Mouse (Mus musculus) heart, embryonic 13.5 days (tissue): Measurements from ENCODE around the gene Them4. TPM values are rescaled to one million over a fixed set of nuclear protein-coding genes. Genes with fewer than 3 reads are reported as not detected.

Experiments
- ATAC-seq: fragments of 200-750 bp; cut with Nextera tagmentation; 2 replicates; pipeline ENCODE4 v1.8.0; 2017; ENCODE audit warnings: moderate TSS enrichment; ENCODE audit not compliant: insufficient number of reproducible peaks, low FRiP score, low TSS enrichment; ENCODE audit errors: extremely low read depth
- H3K27ac ChIP-seq: fragments of 300-500 bp; sonication (generic); replicated peaks from 2 replicates; pipeline ENCODE4 v1.5.1; 2015; ENCODE audit warnings: moderate library complexity, mild to moderate bottlenecking, inconsistent platforms
- H3K27me3 ChIP-seq: fragments of 300-500 bp; sonication (generic); replicated peaks from 2 replicates; pipeline ENCODE4 v1.6.1; 2015; ENCODE audit warnings: mild to moderate bottlenecking, inconsistent platforms
- H3K36me3 ChIP-seq: fragments of 300-500 bp; sonication (generic); 2 replicates; pipeline ENCODE4 v1.6.1; 2015; ENCODE audit warnings: mild to moderate bottlenecking, inconsistent platforms
- H3K4me1 ChIP-seq: fragments of 300-500 bp; sonication (generic); 2 replicates; pipeline ENCODE4 v1.6.1; 2015; ENCODE audit warnings: inconsistent platforms
- H3K4me2 ChIP-seq: fragments of 300-500 bp; sonication (generic); 2 replicates; pipeline ENCODE4 v1.6.1; 2015; ENCODE audit warnings: inconsistent platforms, mild to moderate bottlenecking, moderate library complexity
- H3K4me3 ChIP-seq: fragments of 300-500 bp; sonication (generic); 2 replicates; pipeline ENCODE4 v1.5.1; 2015; ENCODE audit warnings: moderate library complexity, mild to moderate bottlenecking, inconsistent platforms
- H3K9ac ChIP-seq: fragments of 300-500 bp; sonication (generic); 2 replicates; pipeline ENCODE4 v1.6.1; 2015; ENCODE audit warnings: inconsistent platforms, mild to moderate bottlenecking, moderate library complexity
- H3K9me3 ChIP-seq: fragments of 300-500 bp; sonication (generic); 2 replicates; pipeline ENCODE4 v1.6.1; 2016; ENCODE audit warnings: inconsistent platforms
- WGBS: fragments of 180-500 bp; shearing (Covaris S2); methylation state at CpG from one replicate; pipeline ENCODE4 v1.1.7; 2015; ENCODE audit warnings: mixed read lengths; 5-methylcytosine and 5-hydroxymethylcytosine counted together
- polyA plus RNA-seq: library from polyadenylated mRNA; unstranded; fragments of >200 nt; fragmentation: Nextera tagmentation; extraction: Ambion mirVana; gene quantifications from 2 replicates; pipeline ENCODE4 v1.2.1, GENCODE M21; 2015

The Them4 gene
- polyA plus RNA-seq, 1 experiment from 2014 or later = 10.6 TPM

DNA sequence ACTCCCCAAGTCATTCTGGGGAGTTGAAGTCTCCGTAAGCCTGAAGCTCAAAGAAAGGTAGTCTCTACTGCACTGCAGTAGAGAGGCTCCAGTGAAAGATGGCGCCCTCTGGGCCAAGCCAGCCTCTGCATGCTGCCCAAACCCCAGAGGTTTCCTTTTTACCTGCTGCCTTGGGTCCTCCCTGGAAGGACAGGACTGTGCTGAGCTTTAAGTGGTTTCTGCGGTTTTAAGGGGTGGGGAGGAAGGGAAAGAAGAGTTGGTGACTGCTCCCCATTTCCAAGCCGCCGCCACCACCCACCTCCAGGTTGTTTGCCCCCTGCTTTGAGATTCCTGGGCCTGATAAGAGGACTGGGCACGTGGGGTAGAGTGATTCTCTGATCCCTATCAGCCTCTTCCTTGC, 58.7 kb downstream of the Them4 start:
- no peak overlapping the region for H3K4me2 ChIP-seq
- no peak for ATAC-seq
- peaks cover 28% of the 10 kb centered on the region for H3K4me1 ChIP-seq
- no peaks in the 10 kb centered on the region for H3K36me3 ChIP-seq
- peaks cover 4% of the 10 kb centered on the region; the same call in 1 of the 2 replicates for H3K9me3 ChIP-seq
- H3K27me3 ChIP-seq = peaks cover 32% of the 10 kb centered on the region
- H3K9ac ChIP-seq = no peak overlapping the region
- no peak overlapping the region for H3K4me3 ChIP-seq
- WGBS = 60% methylated on average over 6 of the region's 6 CpGs
- H3K27ac ChIP-seq = no peak overlapping the region

- ATAC-seq = no peak
- Histone ChIP-seq H3K4me3 (no peak overlapping the region), H3K4me2 (no peak overlapping the region), H3K4me1 (peaks cover 39% of the 10 kb centered on the region), H3K9ac (no peak overlapping the region), H3K9me3 (peaks cover 3% of the 10 kb centered on the region; the same call in 1 of the 2 replicates), H3K36me3 (no peaks in the 10 kb centered on the region), H3K27ac (no peak overlapping the region), H3K27me3 (peaks cover 28% of the 10 kb centered on the region)
- WGBS = 32% methylated on average over 2 of the region's 2 CpGs
These were observed 59.8 kb downstream of the Them4 start for GRCm38 (mm10) chr3:94369709-94370108.

GRCm38 (mm10) chr3:94371637-94372036, 61.7 kb downstream of the Them4 start:
- no peak for ATAC-seq
- WGBS = 3% methylated on average over 11 of the region's 11 CpGs

GRCm38 (mm10) chr3:94372038-94372437, 62.1 kb downstream of the Them4 start:
- Histone ChIP-seq H3K27ac (no peak overlapping the region; the same call in 1 of the 2 replicates), H3K27me3 (peaks cover 31% of the 10 kb centered on the region), H3K4me3 (peak overlapping the region; percentile 35), H3K4me1 (peaks cover 39% of the 10 kb centered on the region), H3K4me2 (peak overlapping the region; percentile 67), H3K36me3 (no peaks in the 10 kb centered on the region), H3K9me3 (no peaks in the 10 kb centered on the region), H3K9ac (peak overlapping the region; percentile 63; the same call in 1 of the 2 replicates)
- WGBS = 4% methylated on average over 3 of the region's 3 CpGs
- ATAC-seq = no peak

More at GRCm38 (mm10) chr3:94371637-94372036, 61.7 kb downstream of the Them4 start:
- Histone ChIP-seq H3K9me3 (no peaks in the 10 kb centered on the region), H3K9ac (peak overlapping the region; percentile 63; the same call in 1 of the 2 replicates), H3K4me1 (peaks cover 39% of the 10 kb centered on the region), H3K4me3 (peak overlapping the region; percentile 35), H3K27ac (no peak overlapping the region; the same call in 1 of the 2 replicates), H3K27me3 (peaks cover 27% of the 10 kb centered on the region), H3K4me2 (peak overlapping the region; percentile 67), H3K36me3 (no peaks in the 10 kb centered on the region)

GRCm38 (mm10) chr3:94372641-94373040, 62.8 kb downstream of the Them4 start, which contains the start of gene Rorc:
TSS of gene Rorc (plus strand) at chr3:94372794.
- H3K4me1 ChIP-seq = peaks cover 43% of the 10 kb centered on the region
- WGBS = 22% methylated on average over 5 of the region's 5 CpGs
- ATAC-seq = no peak
- H3K9ac ChIP-seq = peak within 1 kb of the TSS; percentile 63
- H3K36me3 ChIP-seq = no peaks in the 10 kb centered on the region
- H3K4me2 ChIP-seq = peak within 1 kb of the TSS; percentile 68
- H3K9me3 ChIP-seq = no peaks in the 10 kb centered on the region
- peaks cover 35% of the 10 kb centered on the region for H3K27me3 ChIP-seq
- peak within 1 kb of the TSS; percentile 38 for H3K4me3 ChIP-seq
- no peak within 1 kb of the TSS; the same call in 1 of the 2 replicates for H3K27ac ChIP-seq

DNA sequence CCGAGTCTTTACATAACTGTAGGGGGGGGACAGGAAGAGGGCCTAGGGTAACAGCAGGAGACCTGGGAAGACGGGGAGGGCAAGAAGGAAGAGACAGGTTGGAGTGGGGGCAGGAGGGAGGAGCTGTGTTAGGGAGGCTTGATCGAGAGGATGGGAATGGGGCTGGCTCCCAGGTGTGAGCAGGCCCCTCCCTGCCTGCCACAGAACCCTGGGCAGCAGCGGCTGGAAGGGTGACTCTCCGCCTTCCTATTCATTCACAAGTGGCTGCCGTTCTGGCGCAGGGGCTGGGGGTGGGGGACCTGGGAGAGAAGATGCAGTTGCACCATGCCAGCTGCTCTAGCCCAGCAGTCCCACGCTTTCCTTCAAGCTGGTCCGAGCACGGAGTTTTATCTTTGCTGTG, 63.2 kb downstream of the Them4 start:
- ATAC-seq = peak; percentile 37; the same call in 1 of the 2 replicates
- 3% methylated on average over 10 of the region's 10 CpGs for WGBS
- Histone ChIP-seq H3K36me3 (no peaks in the 10 kb centered on the region), H3K27ac (no peak overlapping the region), H3K4me2 (peak overlapping the region; percentile 68), H3K4me3 (peak overlapping the region; percentile 38), H3K9ac (peak overlapping the region; percentile 48), H3K27me3 (peaks cover 35% of the 10 kb centered on the region), H3K9me3 (no peaks in the 10 kb centered on the region), H3K4me1 (peaks cover 43% of the 10 kb centered on the region)

DNA sequence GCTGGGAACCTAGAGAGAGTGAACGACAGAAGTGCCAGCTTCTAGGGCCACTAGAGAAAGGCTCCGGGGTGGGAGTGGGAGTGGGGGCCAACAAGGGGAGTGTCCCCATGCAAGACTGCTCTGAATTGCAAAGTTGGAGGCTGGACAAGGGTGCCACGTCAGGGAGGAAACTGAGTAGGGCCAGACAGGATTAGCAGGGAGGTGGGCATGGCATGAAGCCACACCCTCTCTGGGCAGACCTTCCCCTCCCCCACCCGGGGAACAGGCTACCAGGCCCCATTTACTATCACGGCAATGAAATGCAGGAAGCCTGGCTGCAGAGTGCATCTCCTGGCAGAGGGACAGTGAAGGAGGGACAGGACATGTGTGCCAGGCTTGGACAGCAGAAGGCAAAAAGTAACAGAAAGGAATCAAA, 63.7 kb downstream of the Them4 start:
- Histone ChIP-seq H3K4me3 (peak overlapping the region; percentile 38), H3K4me1 (peaks cover 43% of the 10 kb centered on the region), H3K27ac (no peak overlapping the region), H3K9me3 (no peaks in the 10 kb centered on the region), H3K9ac (peak overlapping the region; percentile 48), H3K4me2 (peak overlapping the region; percentile 68), H3K36me3 (no peaks in the 10 kb centered on the region), H3K27me3 (peaks cover 35% of the 10 kb centered on the region)
- 1% methylated on average over 5 of the region's 5 CpGs for WGBS
- 0 out of 2 replicates have a peak, but pooled peaks have one; percentile 19 for ATAC-seq

- Histone ChIP-seq H3K27me3 (peaks cover 35% of the 10 kb centered on the region), H3K4me1 (peaks cover 42% of the 10 kb centered on the region), H3K36me3 (no peaks in the 10 kb centered on the region), H3K4me3 (no peak overlapping the region), H3K9me3 (no peaks in the 10 kb centered on the region), H3K27ac (no peak overlapping the region), H3K4me2 (no peak overlapping the region), H3K9ac (no peak overlapping the region)
- ATAC-seq = no peak
These were observed 64.7 kb downstream of the Them4 start for GRCm38 (mm10) chr3:94374636-94375035.

DNA sequence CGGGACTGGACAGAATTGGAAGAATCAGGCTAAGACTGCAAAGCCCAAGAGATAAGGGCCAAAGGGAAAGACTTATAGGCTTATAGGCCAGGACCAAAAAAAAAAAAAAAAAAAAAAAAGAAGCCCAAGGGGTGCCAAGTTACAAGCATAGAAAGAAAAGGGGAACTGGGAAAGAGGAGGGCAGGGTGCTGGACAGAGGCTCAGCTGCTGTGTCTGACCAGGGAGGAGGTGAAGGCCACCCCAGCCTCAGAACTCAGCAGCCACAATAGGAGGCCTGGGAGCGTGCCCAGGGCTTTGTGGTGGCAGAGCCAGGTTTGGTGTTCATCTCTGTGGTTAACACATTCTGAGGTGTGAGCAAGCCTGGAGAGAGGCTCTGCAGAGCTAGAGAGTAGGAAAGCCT, 65.3 kb downstream of the Them4 start:
- Histone ChIP-seq H3K4me3 (no peak overlapping the region), H3K4me2 (no peak overlapping the region), H3K27ac (no peak overlapping the region), H3K36me3 (no peaks in the 10 kb centered on the region), H3K9me3 (no peaks in the 10 kb centered on the region), H3K9ac (no peak overlapping the region), H3K27me3 (peaks cover 35% of the 10 kb centered on the region), H3K4me1 (peaks cover 39% of the 10 kb centered on the region)
- ATAC-seq = no peak
- 64% methylated on average over 2 of the region's 2 CpGs for WGBS

DNA sequence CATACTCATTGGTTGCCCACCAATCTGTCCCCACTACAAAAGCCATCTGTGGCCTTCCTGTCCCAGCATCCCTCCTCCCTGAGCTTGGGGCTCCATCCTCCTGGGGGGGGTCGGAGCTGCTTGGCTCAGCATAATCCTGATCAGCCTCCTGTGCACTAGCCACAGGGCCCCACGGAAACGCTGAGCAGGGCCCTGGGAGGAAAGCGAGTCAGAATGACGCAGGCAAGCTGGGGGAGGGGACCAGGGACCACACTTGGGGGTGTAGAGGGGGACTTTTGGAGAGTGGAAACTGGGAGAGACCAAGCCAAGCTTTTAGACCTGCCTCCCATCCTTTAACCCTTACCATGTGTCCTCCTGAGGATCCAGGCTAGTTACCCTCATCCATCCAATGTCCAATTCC, 66.0 kb downstream of the Them4 start:
- no peak overlapping the region for H3K9ac ChIP-seq
- H3K9me3 ChIP-seq = no peaks in the 10 kb centered on the region
- no peak overlapping the region for H3K4me3 ChIP-seq
- no peak for ATAC-seq
- no peak overlapping the region for H3K4me2 ChIP-seq
- peaks cover 35% of the 10 kb centered on the region for H3K27me3 ChIP-seq
- H3K36me3 ChIP-seq = no peaks in the 10 kb centered on the region
- WGBS = 42% methylated on average over 5 of the region's 5 CpGs
- no peak overlapping the region for H3K27ac ChIP-seq
- H3K4me1 ChIP-seq = peaks cover 42% of the 10 kb centered on the region

DNA sequence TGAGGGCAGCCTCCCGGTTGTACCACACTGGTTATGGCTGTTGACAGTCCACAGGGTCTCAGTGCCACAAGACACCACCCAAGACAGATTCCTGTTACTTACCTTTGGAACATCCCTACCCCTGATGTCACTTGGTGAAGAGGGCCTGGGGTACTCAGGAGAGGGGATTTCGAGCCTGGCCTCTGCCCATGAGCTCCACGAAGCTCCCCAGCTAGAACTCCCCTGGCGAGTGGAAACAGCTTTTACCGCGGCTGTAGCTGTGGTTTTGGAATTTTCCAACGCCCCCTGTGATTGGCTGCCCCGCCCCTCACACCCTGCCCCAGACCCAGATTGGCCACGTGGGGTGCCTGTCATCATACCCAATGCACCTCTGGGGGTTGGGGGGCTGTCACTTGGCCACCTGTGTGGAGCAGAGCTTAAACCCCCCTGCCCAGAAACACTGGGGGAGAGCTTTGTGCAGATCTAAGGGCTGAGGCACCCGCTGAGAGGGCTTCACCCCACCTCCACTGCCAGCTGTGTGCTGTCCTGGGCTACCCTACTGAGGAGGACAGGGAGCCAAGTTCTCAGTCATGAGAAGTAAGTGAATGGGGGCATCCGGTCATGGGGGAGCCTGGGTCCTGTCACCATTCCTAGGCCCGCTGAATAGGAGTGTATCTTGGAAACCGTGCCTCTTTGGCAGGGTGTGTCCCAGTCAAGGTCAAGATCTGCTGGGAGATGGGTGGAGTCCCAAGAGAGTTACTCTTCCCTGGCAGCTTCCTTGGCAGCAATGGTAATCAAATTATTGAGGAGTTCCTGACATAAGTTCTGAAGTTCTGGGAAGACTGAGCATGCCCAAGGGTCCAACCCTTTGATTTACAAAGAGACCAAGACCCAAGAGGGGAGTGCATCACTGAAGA, 67.4 kb downstream of the Them4 start:
- H3K4me1 ChIP-seq = peaks cover 31% of the 10 kb centered on the region
- H3K4me3 ChIP-seq = no peak overlapping the region
- H3K9ac ChIP-seq = no peak overlapping the region
- no peak overlapping the region for H3K27ac ChIP-seq
- H3K27me3 ChIP-seq = peaks cover 35% of the 10 kb centered on the region
- whole genome bisulfite sequencing = 10% methylated on average over 13 of the region's 13 CpGs
- H3K36me3 ChIP-seq = no peaks in the 10 kb centered on the region
- H3K9me3 ChIP-seq = no peaks in the 10 kb centered on the region
- ATAC-seq = no peak
- no peak overlapping the region for H3K4me2 ChIP-seq
